Mouse (Mus musculus): ENCODE measurements at regions not wholly inside any gene's neighbourhood (a gene's known extent, or its start where the extent isn't known, plus 50 kb on each side); places are given as distances from the start of the nearest gene placed in this dataset.

- DNase-seq (ENCODE audit: low spot score in 2 of 2), result no peak
Measured at GRCm38 (mm10) chr9:113426324-113426723, 281.7 kb downstream of the Pdcd6ip start.

DNA sequence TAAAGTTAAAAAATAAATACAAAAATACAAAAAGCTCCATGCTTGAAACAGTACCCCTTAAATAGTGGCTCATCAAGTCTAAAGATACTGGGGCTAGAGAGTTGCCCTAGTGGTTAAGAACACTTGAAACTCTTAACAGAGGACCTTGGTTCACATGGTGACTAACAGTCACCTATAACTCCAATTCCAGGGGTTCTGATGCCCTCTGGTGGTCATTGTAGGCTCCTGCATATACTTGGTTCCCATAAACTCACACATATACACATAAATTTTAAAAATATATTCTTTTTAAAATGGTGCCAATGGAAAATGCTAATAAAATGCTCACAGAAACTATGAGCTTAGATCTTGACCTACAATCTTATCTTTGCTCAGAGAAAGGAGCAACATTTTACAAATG is 286.4 kb downstream of the Pdcd6ip start:
- no peak for DNase-seq (ENCODE audit: low spot score in 2 of 2)

DNA sequence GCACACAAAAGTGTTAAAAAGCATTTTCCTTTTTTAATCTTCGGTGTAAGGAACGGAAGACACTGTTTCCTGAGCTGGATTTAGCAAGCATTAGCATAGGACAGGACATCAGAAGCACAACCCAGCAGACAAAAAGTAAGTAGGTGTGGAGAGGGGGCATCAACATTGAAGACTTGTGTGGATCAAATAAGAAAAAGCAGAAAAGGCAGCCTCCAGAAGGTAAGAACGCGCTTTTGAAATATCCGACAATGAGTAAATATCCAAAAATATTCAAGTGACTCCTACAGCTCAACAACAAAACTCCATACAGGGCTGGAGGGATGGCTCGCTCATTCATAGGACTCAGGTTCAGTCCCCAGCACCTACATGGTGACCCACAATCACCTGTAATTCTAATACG is 286.9 kb downstream of the Pdcd6ip start:
- no peak for DNase-seq (ENCODE audit: low spot score in 2 of 2)

DNA sequence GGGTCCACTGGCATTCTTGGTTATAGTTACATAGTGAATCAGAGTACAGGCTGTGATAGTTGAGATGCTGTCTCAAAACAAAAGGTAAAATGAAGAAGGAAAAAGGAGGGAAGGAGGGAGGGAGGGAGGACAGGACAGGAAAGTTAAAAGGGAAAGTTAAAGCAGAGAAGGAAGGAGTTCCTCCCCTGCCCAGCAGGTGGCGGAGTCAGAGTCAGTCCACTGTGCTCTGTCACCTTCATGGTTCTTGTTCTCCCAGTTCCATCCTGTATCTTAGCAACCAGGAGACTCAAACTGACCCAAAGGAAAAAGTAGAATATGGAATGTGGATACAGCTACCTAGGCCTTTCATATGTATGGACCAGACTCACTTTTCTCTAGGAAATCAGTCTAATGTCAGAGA is 288.3 kb downstream of the Pdcd6ip start:
- DNase-seq (ENCODE audit: low spot score in 2 of 2), result no peak

- DNase-seq (ENCODE audit: low spot score in 2 of 2), result no peak
Measured at GRCm38 (mm10) chr9:113417106-113417505, 291.0 kb downstream of the Pdcd6ip start.

DNA sequence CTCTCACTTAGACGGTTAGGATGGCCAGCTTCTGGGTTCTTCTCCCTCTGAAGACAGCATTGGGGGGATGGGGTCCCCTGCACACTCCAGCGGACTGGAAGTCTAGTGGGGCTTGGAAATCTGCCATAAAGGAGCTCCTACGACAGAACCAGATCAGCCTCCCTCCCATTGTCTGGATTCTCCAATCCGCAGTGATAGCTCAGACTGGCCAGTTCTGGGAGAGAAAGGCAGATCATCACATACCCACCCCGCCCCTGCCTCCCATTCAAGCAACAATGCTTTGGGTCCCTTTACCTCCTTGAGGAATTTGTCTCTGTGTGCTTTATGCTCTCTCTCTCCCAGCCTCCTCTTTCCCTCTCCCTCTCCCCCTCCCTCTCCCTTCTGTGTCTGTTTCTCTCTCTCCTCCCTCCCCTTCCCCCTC is 292.5 kb downstream of the Pdcd6ip start:
- no peak for DNase-seq (ENCODE audit: low spot score in 2 of 2)

GRCm38 (mm10) chr9:113414690-113415089 is 293.4 kb downstream of the Pdcd6ip start:
- DNase-seq (ENCODE audit: low spot score in 2 of 2), result no peak

GRCm38 (mm10) chr9:113413851-113414250 is 294.2 kb downstream of the Pdcd6ip start:
- DNase-seq (ENCODE audit: low spot score in 2 of 2), result no peak

GRCm38 (mm10) chr9:113411638-113412037 is 296.4 kb downstream of the Pdcd6ip start:
- DNase-seq (ENCODE audit: low spot score in 2 of 2), result no peak

DNA sequence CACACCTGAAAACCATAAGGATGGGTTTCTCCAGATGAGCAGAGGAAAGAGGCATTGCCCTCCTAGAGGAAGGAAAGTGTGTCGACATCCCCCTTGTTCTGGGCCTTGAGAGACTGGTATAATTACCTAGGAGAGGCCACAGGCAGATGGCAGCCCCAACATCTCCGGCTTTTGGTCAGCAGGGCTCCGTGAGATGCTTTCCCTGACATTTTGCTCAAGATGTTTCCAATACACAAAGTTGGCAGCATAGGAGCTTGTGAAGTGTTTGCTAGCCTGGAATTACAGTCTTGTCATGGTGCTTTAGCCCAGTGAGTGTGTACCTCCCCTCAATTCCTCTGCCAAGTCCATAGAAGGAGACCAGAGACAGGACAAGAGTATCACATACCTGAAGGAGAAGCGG is 299.5 kb downstream of the Pdcd6ip start:
- no peak for DNase-seq (ENCODE audit: low spot score in 2 of 2)

DNA sequence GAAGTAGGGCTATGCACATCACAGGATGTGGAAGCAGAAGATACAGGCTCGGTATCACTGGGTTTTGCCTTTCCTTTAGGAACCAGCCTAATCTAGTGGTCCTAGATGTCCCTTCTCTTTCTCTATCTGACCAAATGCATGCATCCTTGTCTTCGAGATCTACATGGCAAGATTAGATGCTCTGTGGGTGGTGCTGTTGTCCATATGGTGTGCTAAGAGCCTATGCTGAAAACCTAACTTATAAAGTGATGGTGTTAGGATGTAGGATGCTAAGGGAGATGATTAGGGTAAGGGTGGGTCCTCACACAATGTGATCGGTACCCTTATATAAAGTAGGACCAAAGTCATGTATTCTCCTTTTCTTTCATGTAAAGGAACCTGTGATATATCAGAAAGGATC is 313.7 kb downstream of the Pdcd6ip start:
- no peak for DNase-seq (ENCODE audit: low spot score in 2 of 2)

- no peak for DNase-seq (ENCODE audit: low spot score in 2 of 2)
Measured at GRCm38 (mm10) chr9:113387356-113387755, 320.7 kb downstream of the Pdcd6ip start.

DNA sequence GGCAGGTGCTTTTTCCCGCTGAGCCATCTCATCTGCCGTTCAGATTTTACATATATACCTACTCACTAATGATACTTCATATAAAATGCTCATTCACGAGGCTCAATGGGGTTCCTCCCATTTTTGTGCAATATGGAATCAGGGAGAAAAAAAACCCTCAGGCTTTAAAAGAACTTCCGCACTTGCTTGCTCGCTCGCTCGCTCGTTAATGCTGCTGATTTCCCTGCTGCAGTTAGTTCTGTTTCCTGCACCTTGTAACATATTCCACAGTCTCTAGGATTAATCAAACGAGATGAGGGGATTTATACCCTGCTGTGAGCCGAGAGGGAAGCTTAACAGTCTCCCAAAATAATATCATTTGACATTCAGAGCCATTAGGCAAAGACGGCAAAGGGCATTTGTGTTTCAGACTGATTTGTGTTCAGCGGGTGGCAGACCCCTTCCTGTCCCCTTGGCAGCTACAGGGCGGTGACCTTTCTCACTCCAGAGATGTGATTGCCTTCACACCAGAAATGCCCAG is 326.4 kb downstream of the Pdcd6ip start:
- no peak for DNase-seq (ENCODE audit: low spot score in 2 of 2)

DNA sequence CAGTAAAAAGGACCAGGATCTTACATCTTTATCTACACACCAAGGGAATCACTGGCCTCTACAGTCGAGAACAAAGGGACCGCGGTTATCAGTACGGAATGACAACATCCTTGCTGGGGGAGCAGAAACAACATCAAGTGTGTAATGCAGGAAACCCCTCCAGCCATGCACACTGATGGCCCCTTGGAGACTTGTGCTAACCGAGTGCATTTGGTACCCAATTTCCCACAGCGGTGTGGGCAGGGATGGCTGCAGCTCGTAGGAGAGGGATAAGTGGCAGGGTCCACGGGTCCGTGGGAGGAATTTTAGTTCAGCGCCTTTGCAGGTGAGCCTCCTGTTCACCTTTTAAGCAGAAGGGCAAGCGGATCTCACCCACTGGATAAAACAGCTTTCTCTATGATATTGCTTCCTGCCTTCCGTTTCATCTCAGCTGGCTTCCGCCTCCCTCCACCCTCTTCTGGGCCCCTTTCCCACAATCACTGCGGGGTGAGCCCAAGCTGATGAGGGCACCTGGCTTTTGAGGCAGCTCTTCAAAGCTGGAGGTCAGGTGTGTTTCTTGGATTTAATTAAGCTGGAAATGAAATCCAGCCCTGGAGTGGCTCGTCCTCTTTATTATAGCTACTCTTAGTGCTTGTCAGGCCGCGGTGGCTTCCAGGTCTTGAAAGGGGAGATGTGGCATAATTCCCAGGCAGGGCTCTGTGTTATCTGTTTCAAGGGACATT is 327.5 kb downstream of the Pdcd6ip start:
- DNase-seq (ENCODE audit: low spot score in 2 of 2), result no peak

DNA sequence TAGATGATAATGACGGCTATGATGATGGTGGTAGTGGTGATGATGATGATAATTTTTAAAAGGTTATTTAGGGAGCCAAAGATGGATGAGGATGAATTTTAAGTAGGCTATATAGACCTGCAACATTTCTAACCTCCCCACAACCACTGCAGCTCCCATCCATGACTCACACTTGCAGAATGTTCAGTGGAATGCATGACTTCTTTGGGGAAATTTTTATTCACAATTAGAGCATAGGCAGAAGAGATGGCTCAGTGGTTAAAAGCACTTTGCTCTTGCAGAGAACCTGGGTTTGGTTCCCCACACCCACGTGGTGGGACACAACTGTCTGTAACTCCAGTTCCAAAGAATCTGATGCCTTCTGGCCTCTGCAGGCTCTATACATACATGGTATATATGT is 329.5 kb downstream of the Pdcd6ip start:
- no peak for DNase-seq (ENCODE audit: low spot score in 2 of 2)

DNA sequence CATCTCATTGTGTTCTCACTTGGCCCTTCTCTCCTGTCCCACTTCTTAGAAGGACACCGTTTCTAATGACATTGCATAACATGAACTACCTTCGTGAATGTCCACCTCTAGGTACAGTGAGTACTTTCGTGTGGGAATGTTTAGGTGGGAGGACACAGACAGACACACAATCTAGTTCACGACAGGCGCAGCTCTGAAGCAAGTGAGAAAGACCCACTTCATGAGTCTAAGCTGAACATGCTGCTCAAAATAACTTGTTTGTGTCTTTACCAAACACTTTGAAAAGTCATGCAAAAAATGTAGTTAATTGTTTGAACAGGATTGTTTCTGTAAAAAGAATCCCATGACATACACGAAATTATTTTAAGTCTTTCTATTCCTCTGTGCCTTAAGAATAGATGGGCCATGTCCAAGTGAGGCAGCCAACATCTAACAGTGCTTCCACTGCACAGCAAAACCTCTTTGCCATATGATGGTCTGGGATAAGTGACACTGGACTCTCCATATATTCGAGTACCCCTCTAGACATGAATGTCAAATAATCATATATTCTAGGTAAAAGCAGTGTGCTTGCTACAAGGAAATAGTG is 336.2 kb downstream of the Pdcd6ip start:
- DNase-seq (ENCODE audit: low spot score in 2 of 2), result no peak

DNA sequence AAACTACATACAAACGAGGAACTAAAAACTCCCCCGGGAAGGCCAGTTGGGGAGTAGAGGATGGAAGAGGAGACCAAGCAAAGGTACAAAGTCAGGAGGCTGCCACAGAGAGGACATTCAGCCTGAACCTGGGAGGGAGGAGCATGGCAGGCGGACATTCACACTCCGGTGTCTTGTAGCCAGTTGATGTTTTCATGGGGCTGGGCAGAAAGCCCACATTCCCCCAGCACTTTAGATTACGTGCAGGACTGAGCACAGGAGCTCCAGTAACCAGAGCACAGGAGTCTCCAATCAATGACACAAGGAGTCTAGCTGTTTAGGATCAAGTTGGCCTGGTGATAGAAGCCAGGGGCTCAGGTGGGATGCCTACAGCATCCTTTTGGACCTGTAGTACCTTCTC is 360.1 kb downstream of the Pdcd6ip start:
- DNase-seq (ENCODE audit: low spot score in 2 of 2), result no peak

- DNase-seq (ENCODE audit: low spot score in 2 of 2), result no peak
Measured at GRCm38 (mm10) chr9:113346531-113346930, 361.5 kb downstream of the Pdcd6ip start.

- DNase-seq (ENCODE audit: low spot score in 2 of 2), result no peak
Measured at GRCm38 (mm10) chr9:113342131-113342530, 365.9 kb downstream of the Pdcd6ip start.

GRCm38 (mm10) chr9:113340838-113341237 is 367.2 kb downstream of the Pdcd6ip start:
- no peak for DNase-seq (ENCODE audit: low spot score in 2 of 2)

DNA sequence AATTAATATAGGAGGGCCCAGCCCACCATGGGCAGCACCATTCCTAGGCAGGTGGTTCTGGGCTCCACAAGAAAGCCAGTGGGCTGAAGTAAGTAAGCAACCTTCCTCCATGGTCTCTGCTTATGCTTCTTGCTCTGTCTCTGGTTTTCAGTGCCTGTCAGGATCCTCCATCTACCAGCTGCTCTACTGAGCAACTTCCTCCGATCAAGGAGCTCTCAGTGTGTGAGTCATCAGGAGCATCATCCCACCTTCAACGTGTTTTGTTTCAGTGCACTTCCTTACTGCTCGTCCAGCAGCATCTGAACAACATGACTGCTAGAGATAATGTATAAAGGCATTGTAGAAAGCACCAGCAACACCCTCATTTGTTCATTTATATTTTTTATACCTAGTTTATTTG is 368.0 kb downstream of the Pdcd6ip start:
- DNase-seq (ENCODE audit: low spot score in 2 of 2), result no peak

- no peak for DNase-seq (ENCODE audit: low spot score in 2 of 2)
Measured at GRCm38 (mm10) chr9:113324489-113324888, 383.6 kb downstream of the Pdcd6ip start.
